Mouse (Mus musculus) ZHBTc4 (cell line): ENCODE results near the gene Map3k1.

ENCODE experiments used
- DNase-seq: peaks from one replicate; pipeline ENCODE4 v3.0.0-alpha.2; 2011; ENCODE audit warnings: low read depth, low spot score

Map3k1 gene

DNA sequence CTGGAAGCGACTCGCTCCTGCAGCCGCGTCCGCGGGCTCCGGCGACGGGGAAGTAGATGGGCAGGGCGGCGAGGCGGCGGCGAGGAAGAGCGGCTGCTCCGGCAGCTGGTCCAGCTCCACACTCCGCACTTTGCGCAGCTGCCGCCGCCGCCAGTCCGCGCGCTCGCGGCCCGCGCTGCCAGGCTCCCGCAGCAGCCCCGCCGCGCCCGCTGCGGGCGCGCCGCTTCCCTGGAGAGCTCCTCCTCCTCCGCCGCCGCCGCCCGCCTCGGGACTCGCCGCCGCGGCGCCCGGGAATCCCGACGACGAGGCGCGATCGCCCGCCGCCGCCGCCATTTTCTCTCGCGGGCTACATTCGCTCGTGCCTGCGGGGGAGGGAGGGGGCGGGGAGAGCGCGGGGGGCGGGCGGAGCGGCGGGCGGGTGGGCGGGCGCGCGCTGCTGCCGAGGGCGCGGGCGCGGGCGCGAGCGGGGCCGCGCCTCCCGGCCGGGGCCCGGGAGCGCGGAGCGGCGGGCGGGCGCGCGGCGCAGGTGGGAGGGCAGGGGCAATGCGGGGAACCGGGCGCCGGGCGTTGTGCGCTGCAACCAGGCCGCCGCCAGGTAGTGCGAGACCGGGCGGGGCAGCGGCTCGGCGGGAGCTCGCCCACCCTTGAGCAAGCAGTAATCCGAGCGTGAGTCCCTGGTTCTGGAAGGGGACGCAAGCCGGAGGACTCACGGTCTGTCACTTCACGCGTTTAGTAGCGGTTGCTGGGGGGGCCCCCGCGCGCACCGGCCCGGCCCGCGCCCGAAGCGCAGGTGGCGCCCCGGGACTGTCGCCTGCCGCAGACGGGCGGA lies at the start of gene Map3k1:
Gene Map3k1 (minus strand): TSS at position 357 of the 829 bp plus-strand sequence.
- peak; percentile 79 for DNase-seq

DNA sequence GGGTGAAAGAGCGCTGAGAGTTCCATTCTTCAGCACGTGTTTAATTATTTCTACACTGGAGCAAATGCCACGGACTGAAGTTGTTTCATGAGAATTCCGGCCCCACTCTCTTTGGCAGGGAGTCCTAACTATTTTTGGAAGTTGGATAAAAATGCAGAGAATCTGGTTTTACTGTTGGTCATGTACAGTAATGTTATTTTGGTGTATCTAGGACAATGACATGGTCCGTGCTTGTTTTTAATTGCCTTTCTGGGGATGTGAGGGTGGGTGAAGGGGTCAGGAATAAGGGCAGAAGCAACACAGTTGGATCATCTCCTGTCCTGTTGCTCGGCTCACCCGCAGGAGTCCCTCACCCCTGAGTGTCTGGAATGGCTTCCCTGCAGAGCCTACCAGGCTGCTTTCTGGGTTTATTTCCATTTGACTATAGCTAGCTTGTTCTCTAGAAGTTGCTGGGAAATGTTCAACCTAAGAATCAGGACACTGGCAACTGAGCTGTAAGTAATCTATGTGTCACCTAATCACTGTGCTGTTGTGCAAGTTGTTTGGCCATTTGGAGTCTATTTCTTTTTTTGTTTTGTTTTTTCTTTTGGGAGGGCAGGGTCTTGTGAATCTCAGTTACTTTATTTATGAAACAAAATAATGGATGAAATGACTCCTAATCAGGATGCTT lies 48.1 kb upstream of the Map3k1 start:
- DNase-seq: no peak

DNA sequence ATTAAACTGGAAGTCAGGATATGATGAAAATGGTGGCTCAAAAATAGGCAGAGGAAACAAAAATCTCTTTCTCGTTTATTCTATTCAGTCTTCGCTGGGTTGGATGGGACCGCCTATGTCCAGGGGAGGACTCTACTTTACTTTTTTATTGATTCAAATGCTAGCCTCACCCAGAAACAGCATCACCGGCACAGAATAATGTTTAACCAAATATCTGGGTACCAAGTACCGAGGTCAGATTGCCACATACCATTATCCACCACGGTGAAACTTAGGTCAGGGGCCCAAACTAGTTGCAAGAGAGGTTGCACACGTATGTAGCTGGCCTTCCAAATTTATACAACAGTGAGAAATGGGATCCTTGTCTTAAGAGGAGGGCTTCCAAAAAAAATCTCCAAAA lies 47.4 kb upstream of the Map3k1 start:
- DNase-seq: no peak

DNA sequence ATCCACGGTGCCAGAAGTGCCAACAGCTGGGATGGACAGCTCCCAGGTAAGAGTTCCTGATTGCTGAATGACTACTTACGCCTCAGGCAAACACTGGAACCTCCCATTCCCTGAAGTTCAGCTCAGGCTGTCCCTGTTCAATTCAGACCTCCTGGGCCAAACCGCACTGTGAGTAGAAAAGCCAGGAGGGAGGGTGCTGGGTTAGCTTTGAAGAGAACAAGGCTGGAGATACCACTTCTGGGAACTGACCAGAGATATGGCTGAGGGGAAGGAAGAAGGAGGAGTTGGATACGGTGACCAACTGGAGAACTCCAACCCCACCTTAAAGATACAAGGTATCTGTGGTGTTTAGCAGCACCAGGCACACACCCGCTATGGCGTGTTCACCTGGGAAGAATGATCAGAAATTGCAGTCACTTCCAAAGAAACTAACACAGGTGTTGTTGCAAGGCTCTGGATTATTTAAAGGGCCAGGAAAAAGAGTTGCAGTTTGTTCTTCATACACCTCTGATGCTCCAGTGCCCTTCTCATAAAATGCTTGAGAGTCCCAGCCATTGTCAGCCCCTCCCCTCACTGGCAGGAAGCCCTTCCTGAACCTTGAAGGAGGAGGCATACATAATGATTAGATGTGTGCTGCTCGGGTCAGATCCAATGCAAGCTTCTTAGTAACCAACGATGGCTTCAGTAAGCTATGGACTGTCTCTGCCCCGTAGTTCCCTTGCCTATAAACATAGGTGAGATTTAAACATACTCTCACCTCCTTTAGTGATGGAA lies 43.8 kb upstream of the Map3k1 start:
- peak; percentile 10 for DNase-seq

DNA sequence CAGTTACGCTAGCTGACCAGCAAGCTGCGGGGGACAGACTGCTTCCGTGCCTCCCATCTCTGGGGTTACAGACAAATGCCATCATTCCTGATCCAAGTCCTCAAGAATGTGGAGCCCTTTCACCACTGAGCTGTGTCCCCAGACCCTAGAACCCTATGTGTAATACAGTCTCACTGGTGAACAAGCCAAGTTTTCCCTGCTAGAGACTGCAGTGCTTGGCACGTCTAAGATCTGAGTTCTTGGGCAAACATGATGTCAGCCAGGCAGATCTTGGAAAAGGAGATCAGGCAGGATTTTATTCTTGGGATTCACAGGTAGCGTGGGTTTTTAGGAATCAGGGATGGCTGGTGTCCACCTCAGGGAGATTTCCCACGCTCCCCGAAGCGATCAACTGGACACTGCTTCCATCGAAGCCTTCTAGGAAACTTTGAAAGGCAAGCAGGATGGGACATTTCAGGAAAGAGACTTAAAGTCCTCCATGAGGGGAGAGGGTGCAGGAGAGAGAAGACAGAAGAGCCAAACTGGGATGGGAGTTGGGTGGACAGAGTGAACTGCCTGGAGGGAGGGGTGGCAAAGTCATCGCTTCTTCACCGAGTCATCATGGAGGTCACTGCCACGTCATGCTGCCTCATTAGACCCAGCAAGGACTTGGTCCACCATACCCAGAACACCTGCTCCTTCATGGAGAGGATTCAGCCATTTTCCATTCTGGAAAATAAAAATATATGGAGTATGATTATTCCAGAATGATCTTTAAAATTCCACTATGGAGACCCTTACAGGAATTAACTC lies 41.4 kb upstream of the Map3k1 start:
- no peak for DNase-seq

DNA sequence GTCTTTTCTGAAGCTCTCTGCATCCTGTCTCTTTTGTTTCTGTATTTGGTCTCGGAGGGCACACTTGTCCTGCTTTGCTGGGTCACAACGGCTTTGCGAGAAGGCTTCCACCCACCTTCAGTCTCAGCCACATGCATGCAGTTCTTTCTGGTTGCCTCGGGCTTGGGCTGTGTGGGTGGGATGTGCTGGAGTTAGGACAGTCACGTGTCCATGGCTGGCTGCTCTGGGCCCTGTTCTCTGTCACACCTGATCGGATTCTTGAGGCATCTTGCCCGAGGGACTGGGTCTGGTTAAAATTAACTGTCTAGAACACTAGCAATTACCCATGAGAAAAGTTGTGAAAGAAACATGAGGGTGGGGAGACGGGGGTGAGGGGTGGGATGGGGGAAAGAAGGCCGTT lies 36.7 kb upstream of the Map3k1 start:
- DNase-seq: peak; percentile 35

DNA sequence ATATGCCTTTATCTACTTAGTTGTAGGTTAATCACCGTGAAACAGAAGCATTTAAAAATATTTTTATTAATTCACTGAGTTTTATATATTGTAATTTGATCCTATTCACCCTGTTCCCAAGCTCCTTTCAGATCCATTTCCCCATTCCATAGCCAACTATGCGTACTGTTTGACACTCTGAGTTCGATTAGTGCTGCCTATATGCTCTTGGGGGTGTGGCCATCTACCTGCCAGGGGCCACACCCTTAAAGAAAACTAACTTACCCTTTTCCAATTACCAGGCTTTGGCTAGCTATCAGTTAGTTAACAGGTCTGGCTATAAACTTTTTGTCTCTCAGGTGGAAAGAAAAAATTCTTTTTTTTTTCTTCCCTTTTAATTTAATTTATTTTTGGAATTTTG lies 35.5 kb upstream of the Map3k1 start:
- DNase-seq: no peak

DNA sequence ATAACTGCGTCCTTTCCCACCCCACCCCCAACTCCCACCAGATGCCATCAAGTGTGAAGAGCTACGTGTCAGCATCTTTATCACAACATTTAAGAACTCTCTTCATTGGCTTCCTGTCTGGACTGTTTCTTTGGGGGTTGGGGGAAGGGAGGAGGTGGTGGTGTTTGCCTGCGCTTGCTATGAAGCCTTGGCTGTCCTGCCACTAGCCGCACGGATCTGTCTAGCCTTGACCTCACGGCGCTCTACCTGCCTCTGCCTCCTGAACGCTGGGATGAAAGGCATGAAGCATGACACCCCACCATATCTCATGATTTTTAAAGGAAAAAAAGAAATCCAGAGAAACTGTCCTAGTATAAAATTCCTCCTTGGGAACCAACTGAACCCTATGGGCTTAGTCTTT lies 27.0 kb upstream of the Map3k1 start:
- DNase-seq: no peak

DNA sequence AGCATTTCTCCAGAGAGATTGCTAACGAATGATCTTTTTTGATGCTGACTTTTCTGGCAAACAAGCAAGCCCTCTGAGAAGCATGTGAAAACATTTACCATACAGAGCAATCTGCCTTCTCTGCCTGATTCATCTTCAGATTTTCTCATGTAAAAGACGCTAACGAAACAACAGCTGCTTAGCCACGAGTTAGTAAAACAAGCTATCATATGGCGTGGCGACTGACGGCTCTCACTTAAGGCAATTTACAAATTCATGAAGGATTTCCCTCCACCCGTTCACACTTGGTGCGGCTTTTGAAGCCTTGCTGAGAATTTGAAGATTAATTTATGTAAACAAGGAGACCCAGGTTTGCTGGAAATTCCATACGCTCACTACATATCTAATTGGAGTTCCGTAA lies 25.8 kb upstream of the Map3k1 start:
- DNase-seq: no peak

DNA sequence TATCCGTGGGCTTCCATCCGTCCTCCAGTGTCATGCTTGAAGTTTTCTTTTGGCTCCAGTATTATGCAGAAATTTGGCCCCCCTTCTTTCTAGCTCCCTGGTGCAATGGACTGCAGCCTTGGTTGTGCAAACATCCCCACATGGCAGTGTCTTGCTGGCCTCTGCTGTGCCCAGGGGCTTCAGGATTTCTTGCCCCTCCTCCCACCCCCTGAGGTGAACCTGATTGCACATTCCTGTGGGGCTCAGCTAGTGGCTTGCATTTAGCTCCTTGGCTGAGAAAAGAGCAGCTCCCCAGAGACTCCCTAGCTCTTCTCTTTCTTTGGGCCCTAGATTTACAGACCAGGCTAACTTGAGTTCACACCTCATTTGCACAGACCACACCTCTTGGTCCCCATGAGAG lies 20.7 kb upstream of the Map3k1 start:
- DNase-seq: no peak

DNA sequence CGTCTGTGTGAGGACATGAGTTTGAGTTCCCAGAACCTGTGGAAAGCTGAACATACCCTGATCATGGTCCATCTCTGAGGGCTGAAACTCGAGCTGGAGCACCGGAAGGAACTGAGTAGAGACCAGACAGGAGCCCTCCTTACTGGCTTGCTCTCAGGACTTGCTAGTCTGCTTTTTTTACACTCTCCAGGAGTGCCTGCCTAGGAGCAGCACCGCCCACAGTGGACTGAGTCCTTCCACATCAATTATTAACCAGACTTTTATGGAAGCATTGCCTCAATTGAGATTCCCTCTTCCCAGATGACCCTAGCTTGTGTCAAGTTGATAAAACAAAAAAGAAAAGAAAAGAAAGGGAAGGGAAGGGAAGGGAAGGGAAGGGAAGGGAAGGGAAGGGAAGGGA lies 18.7 kb upstream of the Map3k1 start:
- DNase-seq: no peak

DNA sequence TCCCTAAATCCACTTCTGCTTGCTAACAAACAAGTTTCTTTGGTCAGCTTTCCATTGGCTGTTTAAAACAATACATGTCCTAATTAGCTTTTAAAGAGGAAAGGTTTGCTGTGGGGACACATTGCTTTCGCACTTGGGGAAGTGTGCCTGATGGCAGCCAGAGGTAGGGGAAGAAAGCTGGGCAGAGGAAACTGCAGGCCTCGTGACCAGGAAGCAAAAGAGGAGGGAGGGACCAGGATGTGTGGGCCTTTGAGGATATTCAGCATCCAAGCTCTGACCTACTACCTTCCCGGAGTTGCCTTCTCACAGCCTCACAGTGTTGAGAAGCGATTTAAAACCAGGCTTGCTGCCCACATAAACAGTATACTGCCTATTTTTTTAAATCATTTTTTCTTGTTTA lies 15.4 kb upstream of the Map3k1 start:
- no peak for DNase-seq

DNA sequence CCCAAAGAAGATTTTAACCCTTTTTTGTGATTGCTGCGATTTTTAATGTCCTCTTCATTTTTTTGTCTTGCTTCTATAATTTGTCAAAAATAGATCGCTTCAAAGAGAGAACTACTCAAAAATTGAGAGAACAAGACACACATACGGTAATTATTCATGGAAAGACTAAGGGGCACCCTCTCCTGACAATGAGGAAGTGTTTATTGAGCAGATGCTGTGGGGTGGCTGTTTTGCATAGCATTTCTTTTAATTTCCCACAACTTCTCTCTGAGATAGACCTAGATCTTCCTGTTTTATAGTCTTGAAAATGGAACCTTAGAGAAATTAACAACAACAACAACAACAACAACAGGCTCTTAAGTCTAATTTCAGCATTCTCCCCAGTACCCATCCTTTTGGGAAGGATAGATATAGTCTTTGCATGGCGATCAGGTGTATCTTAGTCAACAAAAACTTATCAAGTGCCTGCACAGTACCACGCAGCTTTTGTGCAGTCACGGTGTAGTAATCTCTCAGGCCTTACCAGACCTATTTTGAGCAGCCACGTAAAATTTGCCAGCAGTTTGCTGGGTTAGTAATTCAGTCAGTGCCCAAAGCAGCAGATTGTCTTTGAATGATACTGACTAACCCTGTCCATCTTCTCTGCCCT lies 13.1 kb upstream of the Map3k1 start:
- DNase-seq: no peak

DNA sequence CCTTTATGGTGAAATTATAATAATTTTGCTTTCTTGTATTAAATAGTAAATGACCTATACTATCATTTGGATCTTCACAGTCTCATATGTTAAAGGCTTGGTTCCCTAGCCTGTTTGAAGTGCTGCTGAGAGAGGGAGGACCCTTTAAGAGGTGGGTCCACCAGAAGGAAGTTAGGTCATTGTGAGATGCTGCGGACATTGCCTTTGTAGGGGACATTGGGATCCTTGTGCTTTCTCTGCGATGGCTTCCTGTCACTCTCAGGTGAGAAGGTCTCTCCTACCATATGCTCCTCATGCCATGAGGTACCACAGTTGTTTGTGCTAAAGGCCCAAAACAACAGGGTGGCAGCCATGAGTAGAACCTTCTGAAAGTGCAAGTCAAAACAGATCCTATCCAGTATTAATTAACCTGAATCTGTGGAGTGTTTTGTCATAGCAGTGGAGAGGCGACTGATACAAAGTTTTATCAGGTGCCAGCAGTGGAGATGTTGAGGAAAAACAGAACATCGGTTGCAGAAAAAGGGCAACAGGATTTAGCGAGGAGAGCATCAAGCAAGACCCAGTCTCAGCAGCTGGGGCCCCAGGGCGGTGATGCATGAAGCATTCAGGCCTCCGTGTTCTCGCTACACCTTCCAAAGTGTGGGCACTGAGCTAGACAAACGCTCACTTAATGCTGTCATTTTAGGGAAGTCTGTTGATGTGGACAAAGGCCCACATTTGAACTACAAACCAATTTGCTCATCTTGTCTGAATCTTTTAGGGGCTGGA lies 11.0 kb upstream of the Map3k1 start:
- no peak for DNase-seq

DNA sequence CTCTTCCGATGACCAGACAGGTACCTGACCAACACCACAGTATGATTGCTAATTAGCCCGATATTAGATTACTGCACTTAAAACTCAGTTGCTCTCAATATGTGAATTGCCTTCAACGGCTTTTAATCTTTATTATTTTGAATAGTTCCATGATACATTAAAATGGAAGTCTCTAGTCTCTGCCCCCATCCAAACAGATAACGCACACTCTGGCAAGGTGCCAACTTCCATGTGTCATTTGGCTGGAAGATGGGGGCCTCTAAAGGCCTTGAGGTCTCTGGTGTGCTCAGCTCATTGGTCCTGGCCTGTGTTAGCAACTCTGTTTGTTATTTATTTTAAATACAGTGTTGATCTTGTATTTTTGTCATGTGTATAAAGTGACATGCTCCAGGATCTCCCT lies 10.3 kb upstream of the Map3k1 start:
- no peak for DNase-seq

DNA sequence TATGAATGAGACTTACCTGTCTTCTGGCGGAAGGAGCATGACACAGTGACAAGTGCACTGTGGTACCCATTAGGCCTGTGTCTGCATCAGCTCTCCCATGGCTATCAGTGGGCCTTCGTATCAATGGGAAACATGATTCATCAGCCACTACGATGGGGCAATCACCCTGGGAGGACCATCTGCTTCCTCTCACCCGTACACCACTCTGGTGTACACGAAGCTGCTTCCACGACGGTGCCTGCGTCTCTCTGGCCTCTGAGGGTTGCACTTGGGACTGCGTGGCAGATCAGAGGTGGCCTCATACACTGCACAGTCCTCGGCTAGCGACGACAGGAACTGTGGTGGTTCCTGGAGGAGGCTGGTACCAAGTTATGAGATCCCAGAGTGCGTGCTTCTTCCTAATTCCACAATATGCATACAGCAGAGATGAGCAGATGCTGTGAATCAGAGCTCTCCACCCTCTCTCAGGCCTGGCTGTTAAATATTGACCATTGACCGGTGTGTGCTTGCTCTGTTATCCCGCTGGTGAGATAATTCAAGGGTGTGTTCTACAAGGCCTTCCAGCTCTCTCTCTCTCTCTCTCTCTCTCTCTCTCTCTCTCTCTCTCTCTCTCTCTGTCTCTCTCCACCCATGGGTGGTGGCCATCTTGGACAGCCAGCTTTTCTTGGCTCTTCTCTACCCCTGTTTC lies 9.6 kb upstream of the Map3k1 start:
- no peak for DNase-seq

DNA sequence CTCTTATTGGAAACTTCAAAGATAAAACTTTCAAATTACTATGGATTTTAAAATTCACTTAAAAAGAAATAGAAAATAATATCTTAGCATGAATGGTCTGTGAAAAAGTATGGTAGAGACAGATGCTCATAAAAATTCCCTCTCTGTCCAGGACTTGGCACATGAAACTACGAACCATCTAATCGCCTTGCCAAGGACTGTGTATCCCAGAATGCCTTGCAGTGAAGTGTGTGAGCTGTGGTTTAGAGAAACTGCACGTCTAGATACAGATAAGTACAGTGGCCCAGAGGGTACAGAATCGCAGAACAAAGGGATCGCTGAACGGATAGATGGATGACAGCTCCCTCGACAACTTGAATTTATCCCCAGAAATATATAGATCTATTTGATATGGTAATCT lies 9.0 kb upstream of the Map3k1 start:
- DNase-seq: no peak

DNA sequence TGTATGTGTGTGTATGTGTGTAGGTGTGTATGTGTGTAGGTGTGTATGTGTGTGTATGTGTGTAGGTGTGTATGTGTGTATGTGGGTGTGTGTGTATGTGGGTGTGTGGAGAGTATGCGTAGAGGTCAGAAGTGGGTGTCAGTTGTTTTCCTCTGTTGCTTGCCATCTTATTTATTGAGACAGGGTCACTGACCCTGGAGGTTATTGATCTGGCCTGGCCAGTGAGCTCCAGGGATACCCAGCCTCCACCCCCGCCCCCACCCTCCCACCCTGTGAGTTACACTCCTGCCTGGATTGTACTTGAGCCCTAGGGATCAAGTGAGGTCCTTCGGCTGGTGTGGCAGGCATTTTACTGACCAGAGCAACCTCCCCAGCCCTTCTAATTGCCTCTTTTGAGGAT lies 7.6 kb upstream of the Map3k1 start:
- no peak for DNase-seq

DNA sequence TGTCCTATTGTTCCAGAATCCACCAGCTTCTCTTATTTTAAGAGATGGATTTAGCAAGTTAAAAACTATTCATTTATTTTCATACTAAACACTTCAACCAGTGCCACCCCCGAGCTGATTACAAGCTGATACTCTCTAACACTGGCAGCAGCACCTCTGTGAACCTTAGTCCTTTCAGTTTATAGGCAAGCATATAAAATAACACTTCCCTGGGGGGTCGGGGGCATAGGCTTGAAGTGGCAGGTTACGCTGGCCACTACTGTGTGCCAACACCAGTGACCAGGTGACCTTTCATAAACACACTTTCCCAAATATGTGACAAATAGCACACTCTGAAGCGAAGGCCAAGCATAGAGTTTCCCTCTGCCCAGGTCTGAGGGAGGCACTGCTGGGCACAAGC lies 6.7 kb upstream of the Map3k1 start:
- no peak for DNase-seq

DNA sequence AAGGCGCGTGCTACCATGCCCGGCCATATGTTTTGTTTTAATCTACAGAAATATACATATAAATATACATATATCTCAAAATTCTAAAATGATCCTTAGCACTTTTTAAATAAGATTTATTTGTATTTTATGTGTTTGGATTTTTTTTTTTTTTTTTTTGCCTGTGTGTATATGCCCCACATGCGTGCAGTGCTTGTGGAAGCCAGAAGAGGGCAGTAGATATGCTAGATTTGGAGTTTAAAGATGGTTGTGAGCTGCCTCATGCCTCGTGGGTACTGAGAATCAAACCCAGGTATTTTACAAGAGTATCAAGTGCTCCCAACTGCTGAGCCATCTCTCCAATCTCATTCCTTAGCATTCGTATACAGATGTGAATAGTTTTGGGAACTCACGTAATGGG lies 6.2 kb upstream of the Map3k1 start:
- peak; percentile 69 for DNase-seq
